Mouse (Mus musculus) liver, embryonic 15.5 days (tissue): ENCODE measurements around the gene Gm21209. TPM values are rescaled to one million over a fixed set of nuclear protein-coding genes. Genes with fewer than 3 reads are reported as not detected.
"Not testable (repeated sequence)": the region's sequence is repeated elsewhere in the genome, so short reads cannot be mapped to it uniquely, and the experiment has no call there.

Experiments used
- ATAC-seq: fragments of 200-750 bp; cut with Nextera tagmentation; 2 replicates; pipeline ENCODE4 v1.8.0; 2017; ENCODE audit warnings: moderate number of reproducible peaks, mild to moderate bottlenecking, moderate library complexity; ENCODE audit not compliant: insufficient read depth
- H3K27ac ChIP-seq: fragments of 300-500 bp; sonication (generic); replicated peaks from 2 replicates; pipeline ENCODE4 v1.5.1; 2015; ENCODE audit warnings: mild to moderate bottlenecking, inconsistent platforms
- H3K27me3 ChIP-seq: fragments of 300-500 bp; sonication (generic); 2 replicates; pipeline ENCODE4 v1.6.1; 2015; ENCODE audit warnings: mild to moderate bottlenecking, inconsistent platforms
- H3K36me3 ChIP-seq: fragments of 300-500 bp; sonication (generic); replicated peaks from 2 replicates; pipeline ENCODE4 v1.6.1; 2015; ENCODE audit warnings: moderate library complexity, mild to moderate bottlenecking, inconsistent platforms
- H3K4me1 ChIP-seq: fragments of 300-500 bp; sonication (generic); replicated peaks from 2 replicates; pipeline ENCODE4 v1.6.1; 2015; ENCODE audit warnings: inconsistent platforms
- H3K4me2 ChIP-seq: fragments of 300-500 bp; sonication (generic); 2 replicates; pipeline ENCODE4 v1.6.1; 2015; ENCODE audit warnings: moderate library complexity, mild to moderate bottlenecking, inconsistent platforms
- H3K4me3 ChIP-seq: fragments of 300-500 bp; sonication (generic); replicated peaks from 2 replicates; pipeline ENCODE4 v1.5.1; 2015; ENCODE audit warnings: mild to moderate bottlenecking, inconsistent platforms
- H3K9ac ChIP-seq: fragments of 300-500 bp; sonication (generic); 2 replicates; pipeline ENCODE4 v1.6.1; 2015; ENCODE audit warnings: moderate library complexity, mild to moderate bottlenecking, inconsistent platforms
- H3K9me3 ChIP-seq: fragments of 300-500 bp; sonication (generic); replicated peaks from 2 replicates; pipeline ENCODE4 v1.6.1; 2016; ENCODE audit warnings: inconsistent platforms
- WGBS: fragments of 180-500 bp; shearing (Covaris S2); methylation state at CpG from one replicate; pipeline ENCODE4 v1.1.7; 2015; ENCODE audit warnings: mixed read lengths; ENCODE audit not compliant: insufficient replicate concordance; 5-methylcytosine and 5-hydroxymethylcytosine counted together
- polyA plus RNA-seq: library from polyadenylated mRNA; unstranded; fragments of >200 nt; fragmentation: Nextera tagmentation; extraction: Ambion mirVana; gene quantifications from 2 replicates; pipeline ENCODE4 v1.2.1, GENCODE M21; 2015

The Gm21209 gene
- polyA plus RNA-seq, result not detected in 2 replicates

DNA sequence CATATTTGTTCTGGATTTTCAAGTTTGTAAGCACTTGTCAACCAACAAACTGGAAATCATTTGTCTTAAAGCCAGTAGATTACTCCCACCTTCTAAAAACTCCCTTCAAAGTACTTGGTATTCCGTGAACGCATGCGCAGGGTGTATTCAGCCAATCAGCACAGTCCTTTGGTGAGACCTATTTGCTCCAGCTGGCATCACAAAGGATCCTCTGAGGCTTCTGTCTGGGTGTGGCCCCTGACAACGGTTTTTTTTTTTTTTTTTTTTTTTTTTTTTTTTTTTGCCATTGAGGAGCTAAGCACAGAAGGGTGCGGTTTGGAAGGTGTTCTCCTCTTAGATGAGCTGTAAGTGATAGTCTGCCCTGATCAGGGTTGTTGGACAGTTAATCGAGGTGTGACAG lies at the start of gene Gm21209:
Gm21209 (plus strand) TSS at position 301 of the 400 bp plus-strand sequence.
- not testable (repeated sequence) for H3K9me3 ChIP-seq, H3K4me2 ChIP-seq, H3K9ac ChIP-seq, ATAC-seq, H3K4me1 ChIP-seq, H3K27me3 ChIP-seq, H3K36me3 ChIP-seq, H3K4me3 ChIP-seq, H3K27ac ChIP-seq
- no CpG with 5 or more reads among the region's 6 CpGs for WGBS
